Mouse (Mus musculus) bone marrow macrophage, adult 2 months (primary cell): ENCODE results near the gene Lmo1.

Experiments
- CTCF ChIP-seq: IDR thresholded peaks from 2 replicates; pipeline ENCODE4 v1.5.1; 2012; ENCODE audit warnings: low read depth, mild to moderate bottlenecking, low read length, moderate library complexity
- POLR2A ChIP-seq: IDR thresholded peaks from 2 replicates; pipeline ENCODE4 v1.6.1; 2012; ENCODE audit warnings: mild to moderate bottlenecking, low read depth, low read length, borderline replicate concordance

GRCm38 (mm10) chr7:109096618-109097017 lies 78.4 kb downstream of the Lmo1 start:
- TF ChIP-seq POLR2A (no peak), CTCF (no peak)
